Mouse (Mus musculus) ES-Bruce4 (cell line): ENCODE results near the gene Ptpn13. TPM values are rescaled to one million over a fixed set of nuclear protein-coding genes. Genes with fewer than 3 reads are reported as not detected.

Experiments used
- H3K27ac ChIP-seq: 2 replicates; pipeline ENCODE4 v1.5.1; 2012; ENCODE audit warnings: low read length, inconsistent platforms; ENCODE audit not compliant: insufficient read depth
- H3K27me3 ChIP-seq: 2 replicates; pipeline ENCODE4 v1.6.1; 2012; ENCODE audit warnings: mild to moderate bottlenecking, low read length, inconsistent platforms; ENCODE audit not compliant: control insufficient read depth, poor library complexity, insufficient read depth, severe bottlenecking
- H3K36me3 ChIP-seq: 2 replicates; pipeline ENCODE4 v1.6.1; 2012; ENCODE audit warnings: inconsistent platforms, mild to moderate bottlenecking, low read length, moderate library complexity; ENCODE audit not compliant: control insufficient read depth, poor library complexity, insufficient read depth, severe bottlenecking
- H3K4me1 ChIP-seq: one replicate; pipeline ENCODE4 v1.8.1; 2011; ENCODE audit warnings: low read length; ENCODE audit not compliant: control insufficient read depth, insufficient read depth
- H3K4me3 ChIP-seq: 2 replicates; pipeline ENCODE4 v1.5.1; 2011; ENCODE audit warnings: low read depth, mild to moderate bottlenecking, low read length
- H3K9ac ChIP-seq: 2 replicates; pipeline ENCODE4 v1.6.1; 2012; ENCODE audit warnings: low read depth, mild to moderate bottlenecking, inconsistent platforms; ENCODE audit not compliant: poor library complexity, severe bottlenecking
- H3K9me3 ChIP-seq: replicated peaks from 2 replicates; pipeline ENCODE4 v1.6.1; 2012; ENCODE audit warnings: mild to moderate bottlenecking, low read length, inconsistent platforms; ENCODE audit not compliant: control insufficient read depth, poor library complexity, insufficient read depth, severe bottlenecking
- CTCF ChIP-seq: IDR thresholded peaks from one replicate; pipeline ENCODE4 v1.8.1; 2011; ENCODE audit warnings: low read depth, low read length
- EP300 ChIP-seq: IDR thresholded peaks from 2 replicates; pipeline ENCODE4 v1.6.1; 2011; ENCODE audit warnings: low read depth, low read length; ENCODE audit not compliant: insufficient read depth
- POLR2A ChIP-seq: IDR thresholded peaks from one replicate; pipeline ENCODE4 v1.8.1; 2011; ENCODE audit warnings: low read length; ENCODE audit not compliant: insufficient read depth
- polyA plus RNA-seq: library from polyadenylated mRNA; stranded (reverse); fragments of >200 nt; gene quantifications from 2 replicates; pipeline ENCODE4 v1.2.4, GENCODE M21; 2011; ENCODE audit warnings: low read depth; ENCODE audit not compliant: missing spikeins, insufficient read depth, insufficient read length

The Ptpn13 gene
- polyA plus RNA-seq, 1 experiment, result 26.5 TPM

DNA sequence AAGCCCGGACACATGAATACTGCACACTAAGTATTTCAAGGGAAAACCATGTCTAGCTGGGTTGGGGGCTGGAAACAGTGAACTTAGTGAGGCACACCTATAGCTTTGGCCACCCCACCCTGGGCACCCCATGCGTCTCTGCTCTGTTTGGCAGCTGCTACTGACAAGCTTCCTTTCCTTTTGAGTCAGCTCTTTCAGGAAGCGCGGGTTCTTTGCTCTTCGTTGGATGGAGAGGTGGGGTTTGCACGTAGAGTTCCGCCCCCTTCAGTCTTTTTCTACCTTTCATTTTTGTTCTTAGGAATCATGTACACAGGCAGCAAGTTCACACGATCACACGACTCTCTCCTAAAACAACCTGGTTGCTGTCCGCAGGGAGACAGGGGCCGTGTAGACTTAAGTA, 14.2 kb downstream of the Ptpn13 start:
- Histone ChIP-seq H3K9me3 (no peaks in the 10 kb centered on the region), H3K36me3 (no peaks in the 10 kb centered on the region), H3K27me3 (no peaks in the 10 kb centered on the region), H3K4me1 (peaks cover 3% of the 10 kb centered on the region), H3K27ac (no peak overlapping the region), H3K4me3 (no peak overlapping the region), H3K9ac (no peak overlapping the region)
- TF ChIP-seq CTCF, result no peak
- TF ChIP-seq POLR2A, result no peak
- TF ChIP-seq EP300, result no peak

GRCm38 (mm10) chr5:103440418-103441276, 15.7 kb downstream of the Ptpn13 start:
- Histone ChIP-seq H3K9me3 (no peaks in the 10 kb centered on the region), H3K36me3 (no peaks in the 10 kb centered on the region), H3K27ac (no peak overlapping the region), H3K9ac (no peak overlapping the region), H3K27me3 (no peaks in the 10 kb centered on the region), H3K4me3 (no peak overlapping the region), H3K4me1 (peaks cover 3% of the 10 kb centered on the region)
- TF ChIP-seq EP300 (no peak), CTCF (no peak), POLR2A (no peak)

- TF ChIP-seq CTCF, result no peak
- no peak for TF ChIP-seq EP300
- TF ChIP-seq POLR2A, result no peak
- Histone ChIP-seq H3K4me3 (no peak overlapping the region), H3K27ac (no peak overlapping the region), H3K9ac (no peak overlapping the region), H3K36me3 (no peaks in the 10 kb centered on the region), H3K4me1 (peaks cover 1% of the 10 kb centered on the region), H3K27me3 (no peaks in the 10 kb centered on the region), H3K9me3 (no peaks in the 10 kb centered on the region)
Measured at GRCm38 (mm10) chr5:103441706-103442105, 16.7 kb downstream of the Ptpn13 start.

DNA sequence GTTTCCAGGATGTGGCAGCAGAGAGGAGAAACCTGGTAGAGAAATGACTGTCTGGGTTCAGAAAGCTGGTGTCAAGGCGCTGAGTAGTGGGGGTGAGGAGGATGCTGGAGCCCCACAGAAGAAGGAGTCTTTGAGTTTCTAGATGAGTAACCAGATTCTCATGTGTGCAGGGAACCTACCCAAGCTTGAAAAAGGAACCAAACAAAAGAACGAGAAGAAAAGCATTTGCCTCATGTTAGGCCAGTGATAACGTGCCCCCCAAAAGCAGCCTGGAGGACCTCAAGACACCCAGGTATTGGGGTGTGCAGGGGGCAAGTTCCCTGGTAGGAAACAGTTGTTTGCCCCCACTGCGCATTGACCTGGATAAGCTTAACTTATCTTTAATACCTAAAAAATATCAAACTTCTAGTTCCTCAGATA, 17.3 kb downstream of the Ptpn13 start:
- Histone ChIP-seq H3K27ac (no peak overlapping the region), H3K4me1 (peaks cover 1% of the 10 kb centered on the region), H3K36me3 (no peaks in the 10 kb centered on the region), H3K27me3 (no peaks in the 10 kb centered on the region), H3K4me3 (no peak overlapping the region), H3K9me3 (no peaks in the 10 kb centered on the region), H3K9ac (no peak overlapping the region)
- no peak for TF ChIP-seq EP300
- no peak for TF ChIP-seq CTCF
- no peak for TF ChIP-seq POLR2A

- Histone ChIP-seq H3K4me1 (peaks cover 1% of the 10 kb centered on the region), H3K27me3 (no peaks in the 10 kb centered on the region), H3K9me3 (no peaks in the 10 kb centered on the region), H3K36me3 (no peaks in the 10 kb centered on the region), H3K4me3 (no peak overlapping the region), H3K9ac (no peak overlapping the region), H3K27ac (no peak overlapping the region)
- TF ChIP-seq CTCF (no peak), EP300 (no peak), POLR2A (no peak)
Measured at GRCm38 (mm10) chr5:103442921-103443320, 17.9 kb downstream of the Ptpn13 start.

DNA sequence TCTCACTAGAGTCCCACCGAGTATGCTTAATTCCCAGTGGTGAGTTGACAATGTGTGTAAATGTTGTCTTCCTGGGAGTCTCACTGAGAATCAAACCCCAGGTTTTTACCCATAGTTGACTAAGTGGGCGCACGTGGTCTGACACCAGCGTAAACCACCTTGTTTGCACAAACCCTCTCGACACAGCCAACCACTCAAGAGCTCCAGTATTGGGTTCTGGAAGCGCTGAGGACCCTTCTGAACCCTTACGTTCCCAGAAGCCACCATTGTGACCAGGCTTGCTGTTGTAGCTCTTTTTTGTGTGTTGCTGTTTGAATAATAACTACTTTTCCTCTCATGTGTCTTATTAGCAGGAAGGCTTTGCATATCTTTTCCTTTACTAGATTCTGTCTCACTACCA, 20.4 kb downstream of the Ptpn13 start:
- no peaks in the 10 kb centered on the region for H3K4me1 ChIP-seq
- TF ChIP-seq CTCF (no peak), EP300 (no peak), POLR2A (no peak)
- H3K36me3 ChIP-seq, result no peaks in the 10 kb centered on the region

More for the DNA sequence above, 20.4 kb downstream of the Ptpn13 start:
- no peak overlapping the region for H3K9ac ChIP-seq
- H3K27ac ChIP-seq, result no peak overlapping the region
- no peaks in the 10 kb centered on the region for H3K9me3 ChIP-seq
- H3K4me3 ChIP-seq, result no peak overlapping the region
- no peaks in the 10 kb centered on the region for H3K27me3 ChIP-seq
